Mouse (Mus musculus) heart, adult 2 months (tissue): ENCODE data around the gene Tcte2.

Source experiments
- CTCF ChIP-seq: fragments of 200-600 bp; IDR thresholded peaks from 2 replicates; pipeline ENCODE4 v1.8.1; 2022; ENCODE audit warnings: antibody characterized with exemption, mild to moderate bottlenecking, moderate library complexity
- EP300 ChIP-seq: fragments of 200-500 bp; IDR thresholded peaks from 2 replicates; pipeline ENCODE4 v1.6.1; 2011; ENCODE audit warnings: low read depth, low read length, control low read depth; ENCODE audit not compliant: insufficient read depth
- POLR2A ChIP-seq: fragments of 200-500 bp; IDR thresholded peaks from 2 replicates; pipeline ENCODE4 v1.6.1; 2011; ENCODE audit warnings: mild to moderate bottlenecking, low read depth, low read length, control low read depth; ENCODE audit not compliant: insufficient read depth

DNA sequence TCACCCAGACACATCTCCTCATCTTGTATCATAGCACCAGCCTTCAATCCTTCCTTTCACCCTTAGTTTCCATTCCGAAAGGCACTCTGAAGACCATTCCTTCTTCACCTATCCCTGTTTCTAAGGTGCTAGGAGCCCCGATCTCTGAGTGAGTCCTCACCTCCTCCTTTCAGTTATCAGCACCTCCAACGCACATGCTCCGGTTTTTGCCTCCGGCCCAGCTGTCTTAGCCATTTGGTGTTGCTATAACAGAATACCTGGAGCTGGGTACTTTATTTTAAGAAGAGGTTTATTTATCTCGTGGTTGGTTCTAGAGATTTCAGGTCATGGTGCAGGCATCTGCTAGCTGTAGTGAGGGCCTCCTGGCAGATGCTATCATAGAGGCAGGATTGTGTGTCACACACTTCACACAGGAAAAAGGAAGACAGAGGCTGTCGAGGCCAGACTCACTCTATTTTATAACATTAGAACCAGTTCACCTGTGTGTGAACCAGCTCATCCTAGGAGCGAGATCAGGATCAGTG lies 34.7 kb downstream of the Tcte2 start:
- TF ChIP-seq POLR2A (no peak), CTCF (no peak), EP300 (no peak)
